Mouse (Mus musculus): Measurements from ENCODE around the gene Adipor2.

Adipor2 gene

GRCm38 (mm10) chr6:119419412-119419811 is 1.9 kb upstream of the Adipor2 start:
- DNase-seq, result no peak

DNA sequence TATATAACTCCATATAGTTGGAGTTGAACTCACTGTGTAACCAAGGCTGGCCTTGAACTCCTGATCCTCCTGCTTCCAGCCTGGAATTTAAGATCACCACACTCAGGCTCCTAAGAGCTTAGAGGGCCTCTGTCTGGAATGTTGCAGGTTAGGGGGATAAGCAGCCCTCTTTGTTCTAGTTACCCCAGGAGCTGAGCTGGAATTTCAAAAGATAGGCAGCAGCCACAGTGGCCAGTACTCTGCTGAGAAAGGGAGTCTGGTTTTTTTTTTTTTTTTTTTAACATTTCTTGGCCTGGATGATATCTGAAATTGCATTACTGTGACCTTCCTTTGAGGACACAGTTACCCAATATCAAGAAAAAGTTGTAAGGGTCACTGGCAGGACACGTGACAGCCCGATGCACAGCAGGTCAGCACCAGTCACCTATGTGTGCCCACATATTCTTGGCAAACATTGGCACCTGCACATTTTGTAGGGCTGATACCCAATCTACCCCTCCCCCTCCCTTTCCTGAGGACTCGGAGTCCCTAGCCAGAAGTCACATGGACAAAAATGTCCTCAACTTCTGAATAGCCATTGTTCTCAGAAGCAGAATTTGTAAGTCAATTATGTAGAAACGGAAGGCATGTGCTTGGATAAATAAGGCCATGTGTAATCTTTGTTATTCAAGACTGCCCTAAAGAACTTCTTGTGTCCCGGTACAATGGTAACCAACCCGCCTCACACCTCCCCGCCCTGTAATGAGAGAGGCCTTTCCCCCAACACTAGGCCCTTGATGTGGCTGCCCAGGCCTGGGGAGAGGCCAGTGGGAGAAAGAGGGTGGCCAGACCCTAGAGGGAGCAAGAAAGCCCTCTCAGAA is 1.1 kb upstream of the Adipor2 start:
- no peak for DNase-seq

DNA sequence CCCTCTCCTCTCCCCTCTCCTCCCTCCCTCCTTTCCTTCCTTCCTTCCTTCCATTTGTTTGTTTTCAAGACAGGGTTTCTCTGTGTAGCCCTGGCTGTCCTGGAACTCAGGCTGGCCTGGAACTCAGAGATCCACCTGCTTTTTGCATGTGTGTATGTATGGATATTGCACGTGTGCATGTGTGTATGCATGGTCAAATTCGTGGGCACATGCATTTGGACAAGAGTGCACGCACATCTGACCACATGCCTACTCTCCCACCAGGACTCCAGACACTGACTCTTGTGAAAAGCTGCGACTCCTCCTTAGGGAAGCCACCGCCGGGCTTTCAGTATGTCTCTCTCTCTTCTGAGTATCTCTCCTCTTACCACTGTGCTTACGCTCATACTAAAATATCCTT is 317 bp upstream of the Adipor2 start:
- no peak for DNase-seq

GRCm38 (mm10) chr6:119416643-119417042 is 861 bp downstream of the Adipor2 start:
- DNase-seq, result no peak

GRCm38 (mm10) chr6:119414262-119415043 is 3.1 kb downstream of the Adipor2 start:
- no peak for DNase-seq

GRCm38 (mm10) chr6:119412588-119412987 is 4.9 kb downstream of the Adipor2 start:
- no peak for DNase-seq

GRCm38 (mm10) chr6:119411511-119411910 is 6.0 kb downstream of the Adipor2 start:
- no peak for DNase-seq

DNA sequence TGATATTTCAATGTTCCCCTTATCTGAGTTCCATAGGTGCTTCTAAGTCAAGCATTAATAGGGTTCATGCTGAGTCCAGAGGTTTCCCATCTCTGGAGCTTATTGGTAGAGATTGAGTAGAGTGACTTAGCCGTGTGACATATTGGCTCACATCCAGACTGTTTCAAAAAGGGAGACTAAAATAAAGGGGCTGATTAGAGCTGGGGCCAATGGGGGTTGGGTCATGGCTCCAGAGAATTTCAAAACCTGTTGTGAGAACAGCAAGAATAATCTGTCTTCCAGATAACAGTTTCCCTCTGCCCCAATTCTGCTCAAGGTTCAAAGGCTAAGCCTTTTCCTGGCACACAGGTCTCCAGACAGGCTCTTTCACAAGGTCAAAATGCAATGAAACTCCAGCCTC is 7.7 kb downstream of the Adipor2 start:
- DNase-seq, result no peak

GRCm38 (mm10) chr6:119408582-119408981 is 8.9 kb downstream of the Adipor2 start:
- peak; percentile 23 for DNase-seq

DNA sequence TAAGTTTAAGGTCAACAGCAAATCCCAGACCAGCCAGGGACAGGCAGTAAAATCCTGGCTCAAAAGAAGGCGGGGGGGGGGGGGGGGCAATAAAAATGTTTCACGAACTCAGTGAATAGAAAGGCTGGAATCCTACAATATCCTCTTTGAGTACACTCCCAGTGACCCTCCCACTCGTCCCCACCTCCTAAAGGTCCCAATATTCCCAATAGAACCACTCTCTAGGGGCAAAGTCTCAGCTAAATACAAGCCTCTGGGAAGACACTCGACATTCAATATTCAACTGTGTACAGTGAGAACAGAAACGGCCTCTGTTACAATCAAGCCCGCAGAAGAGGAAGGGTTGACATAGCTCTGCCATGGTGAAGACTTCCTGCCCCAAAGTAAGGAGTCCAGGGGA is 9.7 kb downstream of the Adipor2 start:
- no peak for DNase-seq

GRCm38 (mm10) chr6:119406528-119406927 is 11.0 kb downstream of the Adipor2 start:
- DNase-seq, result no peak

DNA sequence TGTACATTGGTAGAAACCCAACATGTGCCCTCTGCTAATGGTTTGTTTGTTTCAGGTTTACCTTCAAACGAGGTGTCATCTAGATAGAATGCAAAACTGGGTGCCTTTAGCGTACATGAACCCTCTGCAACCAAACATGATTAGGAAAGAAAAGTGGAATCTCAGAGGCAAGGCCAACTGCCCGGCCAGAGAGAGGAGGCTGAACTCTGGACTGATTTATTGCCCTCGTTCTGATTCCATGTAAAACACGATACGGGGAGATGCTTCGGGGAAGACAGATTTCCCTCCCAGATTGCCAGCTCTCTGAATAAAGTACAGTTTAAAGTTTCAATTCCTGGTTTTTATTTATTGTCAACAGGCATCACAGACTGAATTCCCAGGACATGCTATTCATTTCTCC is 12.2 kb downstream of the Adipor2 start:
- no peak for DNase-seq

DNA sequence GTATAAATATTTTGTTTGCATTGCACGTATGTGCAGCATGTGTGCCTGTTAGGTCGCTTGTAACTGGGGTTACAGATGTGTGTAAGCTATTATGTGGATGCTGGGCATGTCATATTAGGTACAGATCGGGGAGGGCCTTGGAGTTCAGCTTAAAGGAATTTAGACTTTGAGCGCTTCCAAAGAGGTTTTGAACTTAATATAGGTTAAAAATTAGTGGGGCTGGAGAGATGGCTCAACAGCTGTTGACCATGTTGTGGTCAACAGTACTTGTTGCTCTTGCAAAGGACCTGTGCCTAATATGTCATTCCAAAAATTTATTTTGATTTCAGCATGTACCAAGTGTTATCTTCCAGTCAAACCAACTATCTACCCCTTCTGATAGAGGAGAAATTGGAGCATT is 12.7 kb downstream of the Adipor2 start:
- no peak for DNase-seq

DNA sequence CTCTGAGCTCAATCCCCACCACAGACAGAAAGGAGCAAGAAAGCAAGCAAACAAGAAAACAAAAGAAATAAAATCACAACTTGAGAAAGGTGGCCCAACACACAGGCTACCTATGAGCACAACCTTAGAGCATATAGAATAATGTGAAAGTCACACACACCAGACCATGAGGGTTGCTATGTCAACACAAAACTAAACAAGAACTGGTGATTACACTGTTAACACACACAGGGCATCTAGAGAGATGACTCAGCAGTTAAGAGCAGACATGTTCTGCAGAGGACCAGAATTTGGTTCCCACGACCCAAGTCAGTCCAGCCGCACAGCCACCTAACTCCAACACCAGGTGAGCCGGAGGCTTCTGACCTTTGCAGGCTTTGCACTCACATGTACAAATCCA is 14.5 kb downstream of the Adipor2 start:
- DNase-seq, result no peak

DNA sequence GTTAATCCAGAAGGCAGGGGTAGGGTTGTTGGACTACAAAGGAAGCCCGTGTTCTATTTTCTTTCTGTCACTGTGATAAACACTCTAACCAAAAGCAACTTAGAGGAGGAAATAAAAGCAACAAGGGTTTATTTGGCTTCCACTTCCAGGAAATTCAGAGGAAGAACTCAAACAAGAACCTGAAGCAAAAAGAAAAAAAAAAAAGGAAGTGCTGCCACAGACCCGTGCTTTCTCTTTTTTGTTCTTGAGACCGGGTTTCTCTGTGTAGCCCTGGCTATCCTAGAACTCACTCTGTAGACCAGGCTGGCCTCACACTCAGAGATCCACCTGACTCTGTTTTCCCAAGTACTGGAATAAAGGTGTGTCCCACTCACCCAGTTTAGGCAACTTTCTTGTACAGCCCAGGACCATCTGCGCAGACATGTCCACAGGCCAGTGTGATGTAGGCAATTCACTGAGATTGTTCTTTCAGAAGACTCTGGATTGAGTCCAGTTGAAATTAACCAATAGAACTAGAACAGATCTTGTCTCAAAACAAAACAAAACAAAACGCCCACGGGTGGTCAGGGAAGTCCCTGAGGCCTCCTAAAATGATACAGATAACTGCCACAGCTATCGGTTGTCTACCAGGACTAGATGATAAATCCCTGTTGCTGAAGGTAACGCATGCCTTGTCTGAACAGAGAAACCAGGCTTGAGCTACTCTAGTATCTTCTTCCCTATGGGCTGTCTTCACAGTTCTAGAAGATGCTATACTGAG is 15.8 kb downstream of the Adipor2 start:
- no peak for DNase-seq

- no peak for DNase-seq
These were observed 16.9 kb downstream of the Adipor2 start for GRCm38 (mm10) chr6:119400649-119401048.

GRCm38 (mm10) chr6:119399371-119399770 is 18.1 kb downstream of the Adipor2 start:
- DNase-seq, result no peak

DNA sequence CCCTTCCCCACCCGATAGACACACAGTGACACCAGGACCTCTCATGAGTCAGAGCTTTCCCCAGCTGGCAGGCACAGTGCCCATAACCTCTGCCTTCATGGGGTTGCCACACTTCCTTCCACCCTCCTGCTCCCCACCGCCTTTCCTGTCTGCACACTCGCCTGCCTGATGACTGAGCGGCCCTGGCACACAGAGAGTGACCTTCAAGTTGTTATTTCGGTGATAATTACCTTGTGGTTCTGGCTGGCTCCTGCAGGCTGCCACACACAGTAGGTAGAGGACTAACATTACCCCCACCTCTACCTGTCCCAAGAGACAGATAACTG is 21.2 kb downstream of the Adipor2 start:
- DNase-seq, result peak; percentile 69

DNA sequence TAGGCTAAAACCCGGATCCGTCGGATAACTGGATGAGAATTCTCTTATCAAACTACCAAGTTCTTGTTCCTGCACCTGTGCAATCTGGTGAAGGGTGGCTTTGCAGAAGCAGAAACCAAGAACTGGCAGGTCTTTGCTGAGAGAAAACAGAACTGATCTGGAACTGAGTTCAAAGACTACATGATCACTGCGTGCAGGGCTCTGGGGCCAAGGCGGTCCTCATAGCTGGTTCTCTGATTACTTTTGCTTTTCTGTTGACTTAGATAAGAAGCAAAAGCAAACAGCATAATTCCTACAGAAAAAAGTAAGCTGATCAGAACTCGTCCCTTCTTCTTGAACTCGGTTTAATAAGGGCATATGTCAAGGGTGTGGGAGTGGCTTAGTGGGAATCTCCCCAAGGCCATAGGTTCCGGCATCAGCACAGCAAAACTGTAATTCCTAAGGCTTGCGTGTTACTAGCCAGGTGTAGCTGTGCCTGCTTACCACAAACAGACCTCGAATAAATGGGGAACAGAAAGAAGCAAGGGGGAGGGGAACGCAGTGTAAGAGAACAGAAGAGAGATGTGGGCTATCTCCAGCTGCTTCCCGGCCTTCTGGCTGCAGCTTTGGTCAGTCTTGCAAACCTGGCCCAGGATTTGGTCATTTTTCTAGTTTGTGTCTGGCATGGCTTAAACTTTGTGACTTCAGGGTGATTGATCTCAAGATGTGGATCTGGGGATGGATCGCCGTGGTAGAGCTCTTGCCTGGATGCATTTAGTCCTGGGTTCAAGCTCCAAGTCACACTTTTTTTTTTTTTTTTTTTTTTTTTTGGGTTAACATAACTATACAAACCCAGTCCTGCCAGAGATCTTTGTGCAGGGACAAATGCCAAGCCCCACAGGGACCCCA is 21.8 kb downstream of the Adipor2 start:
- DNase-seq, result peak; percentile 39

DNA sequence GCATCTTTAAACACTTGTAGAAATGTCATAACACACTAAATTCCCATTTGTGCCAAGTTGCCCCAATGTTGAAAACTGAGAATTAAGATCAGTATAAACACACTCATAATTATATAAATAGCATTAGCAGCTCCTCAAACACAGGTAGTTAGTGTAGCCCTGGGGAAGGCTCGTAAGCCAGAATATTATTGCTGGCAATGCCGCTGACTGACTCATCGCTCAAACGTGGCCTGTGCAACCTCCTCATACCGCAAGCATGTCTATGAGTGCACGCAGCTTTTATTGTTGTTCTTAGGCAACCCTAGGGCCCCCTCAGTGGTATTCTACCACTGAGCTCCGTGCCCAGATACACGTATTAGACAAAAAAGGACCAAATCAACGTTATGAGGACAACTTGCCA is 24.7 kb downstream of the Adipor2 start:
- DNase-seq, result no peak

GRCm38 (mm10) chr6:119390728-119391127 is 26.8 kb downstream of the Adipor2 start:
- no peak for DNase-seq

GRCm38 (mm10) chr6:119389089-119389488 is 28.4 kb downstream of the Adipor2 start:
- no peak for DNase-seq

DNA sequence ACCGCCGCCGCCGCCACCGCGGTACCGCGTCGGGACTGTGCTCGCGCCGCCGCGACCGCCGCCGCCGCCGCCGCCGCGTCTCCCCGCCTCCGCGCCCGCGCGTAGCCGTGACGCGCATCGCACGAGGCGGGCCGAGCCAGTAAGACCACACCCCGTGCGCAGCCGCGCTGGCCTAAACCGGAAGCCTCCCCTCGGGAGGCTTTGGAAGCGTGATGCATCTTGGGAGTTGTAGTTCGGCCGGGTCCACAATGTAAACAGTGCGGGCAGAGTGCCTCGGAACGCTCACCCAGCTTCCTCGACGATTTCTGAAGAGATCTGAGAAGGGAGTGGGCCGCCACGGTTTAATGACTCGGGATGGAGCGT is 28.9 kb downstream of the Adipor2 start:
- DNase-seq, result peak; percentile 97

All from thymus, postnatal 4 days (tissue).